Mouse (Mus musculus): ENCODE measurements at regions not wholly inside any gene's neighbourhood (a gene's known extent, or its start where the extent isn't known, plus 50 kb on each side); places are given as distances from the start of the nearest gene placed in this dataset.

DNA sequence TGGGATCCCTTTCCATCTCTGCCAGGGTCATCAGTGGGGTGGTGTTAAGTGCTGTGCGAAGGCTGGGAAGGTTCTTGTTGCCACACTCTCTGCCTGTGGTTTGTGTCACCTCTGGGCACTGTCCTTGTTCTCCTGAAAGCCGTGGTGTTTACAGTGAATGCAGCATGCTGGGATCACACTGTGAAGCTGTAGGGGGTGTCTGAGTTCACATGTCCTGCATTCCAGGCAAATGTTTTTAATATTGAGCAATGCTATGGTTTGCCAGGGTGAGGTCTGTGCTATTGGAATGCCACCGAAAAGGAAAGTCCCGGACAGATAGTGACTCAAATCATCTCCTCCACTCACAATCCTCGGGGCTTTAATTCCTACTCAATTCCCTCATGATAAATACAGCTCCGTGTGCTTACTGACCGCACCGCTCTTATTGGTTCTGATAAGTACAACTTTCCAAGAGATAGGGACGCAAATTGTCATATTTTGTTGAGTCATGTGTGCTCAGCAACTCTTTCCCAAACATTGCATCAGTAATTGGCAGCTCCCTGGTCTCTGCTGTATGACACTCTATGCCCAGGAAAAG is 1405.6 kb upstream of the A1bg start:
- in situ Hi-C loops (cut with MboI; ENCODE audit: low sequenced_read_pairs in 2 of 2, unreplicated experiment in 2 of 2): no loop called here
- no peaks in the 10 kb centered on the region for H3K9me3 ChIP-seq (ENCODE audit: control insufficient read depth, insufficient read depth, low read depth, low read length)
- no peaks in the 10 kb centered on the region for H3K36me3 ChIP-seq (ENCODE audit: control insufficient read depth, insufficient read depth, low read length, poor library complexity, severe bottlenecking)
- TF ChIP-seq MAFK (IDR thresholded peaks at IDR 0.05; ENCODE audit: insufficient read depth, low read depth, low read length) (no peak), ZNF384 (IDR thresholded peaks at IDR 0.05; ENCODE audit: low read depth, low read length) (no peak), CHD2 (IDR thresholded peaks at IDR 0.05; ENCODE audit: low read depth, low read length) (no peak), ZC3H11A (IDR thresholded peaks at IDR 0.05; ENCODE audit: borderline replicate concordance, low read depth, low read length) (no peak), HCFC1 (IDR thresholded peaks at IDR 0.05; ENCODE audit: borderline replicate concordance, insufficient read depth, low read length) (no peak)
- no peaks in the 10 kb centered on the region; a peak in 1 of 4 replicates for H3K4me1 ChIP-seq (ENCODE audit: control insufficient read depth in 2 of 2, insufficient read depth in 2 of 2, low read length in 2 of 2, poor library complexity in 1 of 2)
- no peak overlapping the region for H3K27ac ChIP-seq (ENCODE audit: insufficient read depth, low read depth, low read length, poor library complexity, severe bottlenecking)
- no peak for DNase-seq (ENCODE audit: low read depth, low spot score)
- no peak overlapping the region for H3K9ac ChIP-seq (ENCODE audit: insufficient read depth, low read depth, low read length, poor library complexity, severe bottlenecking)
- H3K4me3 ChIP-seq (ENCODE audit: insufficient read depth in 1 of 2, low read depth in 1 of 2, low read length in 2 of 2, poor library complexity in 1 of 2, severe bottlenecking in 1 of 2): no peak overlapping the region

DNA sequence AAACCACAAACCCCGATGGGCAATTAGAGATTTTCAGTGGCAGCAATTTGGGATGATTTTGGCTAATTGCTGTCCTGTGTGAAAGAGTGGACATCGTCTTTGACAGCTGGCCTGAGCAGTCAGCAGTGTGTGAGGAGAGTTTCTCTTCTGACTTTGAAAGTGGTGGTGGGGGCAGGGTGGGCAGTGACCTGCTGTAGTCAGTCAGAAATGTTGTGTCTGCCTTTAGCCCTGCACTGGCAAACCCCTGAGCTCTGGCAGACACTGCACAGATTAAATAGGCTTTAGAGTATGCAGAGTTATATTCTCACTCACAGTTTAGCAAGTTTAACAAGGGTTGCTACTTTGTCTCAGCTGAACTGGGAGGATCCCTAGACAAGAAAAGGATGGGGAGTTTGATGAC is 1404.7 kb upstream of the A1bg start:
- DNase-seq (ENCODE audit: low read depth, low spot score): no peak
- no peak overlapping the region for H3K27ac ChIP-seq (ENCODE audit: insufficient read depth, low read depth, low read length, poor library complexity, severe bottlenecking)
- no peak overlapping the region for H3K4me3 ChIP-seq (ENCODE audit: insufficient read depth in 1 of 2, low read depth in 1 of 2, low read length in 2 of 2, poor library complexity in 1 of 2, severe bottlenecking in 1 of 2)
- in situ Hi-C loops (cut with MboI; ENCODE audit: low sequenced_read_pairs in 2 of 2, unreplicated experiment in 2 of 2): no loop called here
- H3K4me1 ChIP-seq (ENCODE audit: control insufficient read depth in 2 of 2, insufficient read depth in 2 of 2, low read length in 2 of 2, poor library complexity in 1 of 2): no peaks in the 10 kb centered on the region; a peak in 1 of 4 replicates
- H3K9ac ChIP-seq (ENCODE audit: insufficient read depth, low read depth, low read length, poor library complexity, severe bottlenecking): no peak overlapping the region
- TF ChIP-seq ZC3H11A (IDR thresholded peaks at IDR 0.05; ENCODE audit: borderline replicate concordance, low read depth, low read length) (no peak), ZNF384 (IDR thresholded peaks at IDR 0.05; ENCODE audit: low read depth, low read length) (no peak), CHD2 (IDR thresholded peaks at IDR 0.05; ENCODE audit: low read depth, low read length) (no peak)
- no peaks in the 10 kb centered on the region for H3K9me3 ChIP-seq (ENCODE audit: control insufficient read depth, insufficient read depth, low read depth, low read length)
- H3K36me3 ChIP-seq (ENCODE audit: control insufficient read depth, insufficient read depth, low read length, poor library complexity, severe bottlenecking): no peaks in the 10 kb centered on the region

GRCm38 (mm10) chr15:62326524-62326923 is 1403.7 kb upstream of the A1bg start:
- TF ChIP-seq HCFC1 (IDR thresholded peaks at IDR 0.05; ENCODE audit: borderline replicate concordance, insufficient read depth, low read length) (no peak), CHD2 (IDR thresholded peaks at IDR 0.05; ENCODE audit: low read depth, low read length) (no peak)
- in situ Hi-C loops (cut with MboI; ENCODE audit: low sequenced_read_pairs in 2 of 2, unreplicated experiment in 2 of 2): no loop called here
- no peak for DNase-seq (ENCODE audit: low read depth, low spot score)

DNA sequence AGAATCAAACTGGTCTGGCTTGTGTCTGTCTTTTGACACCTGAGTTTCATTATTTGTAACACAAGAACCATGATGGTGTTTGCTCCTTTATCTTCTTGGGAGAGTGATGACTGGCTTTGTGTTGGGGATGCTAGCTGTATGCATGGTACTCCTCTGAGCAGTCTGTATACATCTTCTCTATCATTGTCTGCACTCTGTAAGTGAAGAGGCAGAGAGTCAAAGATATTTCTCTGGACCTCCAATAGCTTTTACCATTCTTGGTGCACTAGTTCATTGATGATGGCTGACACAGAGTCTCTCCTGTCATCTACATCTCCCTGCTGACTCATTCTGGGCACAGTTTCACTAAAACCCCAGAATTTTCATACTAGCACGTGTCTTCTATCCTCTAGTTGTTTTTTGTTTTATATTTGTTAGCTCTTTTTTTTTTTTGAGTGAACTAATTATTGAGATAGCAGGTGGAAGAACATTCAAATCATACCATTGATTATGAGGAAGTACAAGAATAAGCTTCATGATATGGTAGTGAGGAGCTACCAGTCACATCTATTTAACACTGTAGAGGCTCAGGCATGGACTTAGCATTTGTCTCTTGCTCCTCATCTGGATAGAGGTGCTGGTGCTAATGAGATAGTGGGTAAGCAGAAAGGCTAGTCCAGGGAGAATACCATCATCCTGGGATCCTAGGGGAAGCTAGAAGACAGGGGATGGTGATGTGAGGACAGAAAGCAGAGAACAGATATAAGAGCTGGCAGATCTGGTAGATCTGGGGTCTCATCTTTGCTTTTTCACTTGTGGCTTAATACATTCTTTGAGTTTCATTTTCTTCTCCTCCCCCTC is 1402.9 kb upstream of the A1bg start:
- in situ Hi-C loops (cut with MboI; ENCODE audit: low sequenced_read_pairs in 2 of 2, unreplicated experiment in 2 of 2): no loop called here
- Histone ChIP-seq H3K27ac (ENCODE audit: insufficient read depth, low read depth, low read length, poor library complexity, severe bottlenecking) (no peak overlapping the region), H3K9me3 (ENCODE audit: control insufficient read depth, insufficient read depth, low read depth, low read length) (no peaks in the 10 kb centered on the region), H3K4me3 (ENCODE audit: insufficient read depth in 1 of 2, low read depth in 1 of 2, low read length in 2 of 2, poor library complexity in 1 of 2, severe bottlenecking in 1 of 2) (no peak overlapping the region), H3K4me1 (ENCODE audit: control insufficient read depth in 2 of 2, insufficient read depth in 2 of 2, low read length in 2 of 2, poor library complexity in 1 of 2) (no peaks in the 10 kb centered on the region; a peak in 1 of 4 replicates), H3K9ac (ENCODE audit: insufficient read depth, low read depth, low read length, poor library complexity, severe bottlenecking) (no peak overlapping the region), H3K36me3 (ENCODE audit: control insufficient read depth, insufficient read depth, low read length, poor library complexity, severe bottlenecking) (no peaks in the 10 kb centered on the region)
- no peak for DNase-seq (ENCODE audit: low read depth, low spot score)
- TF ChIP-seq ZC3H11A (IDR thresholded peaks at IDR 0.05; ENCODE audit: borderline replicate concordance, low read depth, low read length) (no peak), HCFC1 (IDR thresholded peaks at IDR 0.05; ENCODE audit: borderline replicate concordance, insufficient read depth, low read length) (no peak), CHD2 (IDR thresholded peaks at IDR 0.05; ENCODE audit: low read depth, low read length) (no peak), ZNF384 (IDR thresholded peaks at IDR 0.05; ENCODE audit: low read depth, low read length) (no peak), MAFK (IDR thresholded peaks at IDR 0.05; ENCODE audit: insufficient read depth, low read depth, low read length) (no peak)

More at GRCm38 (mm10) chr15:62326524-62326923, 1403.7 kb upstream of the A1bg start:
- no peak overlapping the region for H3K27ac ChIP-seq (ENCODE audit: insufficient read depth, low read depth, low read length, poor library complexity, severe bottlenecking)
- H3K9ac ChIP-seq (ENCODE audit: insufficient read depth, low read depth, low read length, poor library complexity, severe bottlenecking): no peak overlapping the region
- no peaks in the 10 kb centered on the region; a peak in 1 of 4 replicates for H3K4me1 ChIP-seq (ENCODE audit: control insufficient read depth in 2 of 2, insufficient read depth in 2 of 2, low read length in 2 of 2, poor library complexity in 1 of 2)
- no peaks in the 10 kb centered on the region for H3K9me3 ChIP-seq (ENCODE audit: control insufficient read depth, insufficient read depth, low read depth, low read length)
- H3K36me3 ChIP-seq (ENCODE audit: control insufficient read depth, insufficient read depth, low read length, poor library complexity, severe bottlenecking): no peaks in the 10 kb centered on the region
- no peak overlapping the region for H3K4me3 ChIP-seq (ENCODE audit: insufficient read depth in 1 of 2, low read depth in 1 of 2, low read length in 2 of 2, poor library complexity in 1 of 2, severe bottlenecking in 1 of 2)

Data from ES-E14 (cell line).